In genomic region chr5:113503276-113503675, GRCm38 (mm10) we compare ENCODE assay signal across 8 mouse cellular contexts. TPM values are rescaled to one million over a fixed set of nuclear protein-coding genes. Genes with fewer than 3 reads are reported as not detected.
DNase-seq lines count a peak whose midpoint lies in the region; ATAC-seq lines count a peak whose summit lies in the region.

No protein-coding gene starts in this region.

- H3K4me3 ChIP-seq in embryonic facial prominence, embryonic 14.5 days (ENCODE audit: low read depth, low read length): no peak overlapping the region
- H3K4me3 ChIP-seq in limb, embryonic 10.5 days: 0 out of 2 replicates have a peak overlapping the region, but pooled peaks have one; percentile 8
- no peak overlapping the region for H3K4me3 ChIP-seq in kidney, embryonic 16.5 days (ENCODE audit: low read length)

- H3K9ac ChIP-seq in embryonic facial prominence, embryonic 14.5 days (ENCODE audit: low read depth, low read length): no peak overlapping the region
- H3K9ac ChIP-seq in kidney, embryonic 16.5 days (replicated peaks; ENCODE audit: low read length): no peak overlapping the region

- H3K27ac ChIP-seq in embryonic facial prominence, embryonic 14.5 days (replicated peaks; ENCODE audit: low read depth, low read length): no peak overlapping the region
- peak overlapping the region; percentile 61 for H3K27ac ChIP-seq in limb, embryonic 10.5 days
- H3K27ac ChIP-seq in kidney, embryonic 16.5 days (ENCODE audit: low read length): no peak overlapping the region

- H3K36me3 ChIP-seq in embryonic facial prominence, embryonic 14.5 days (ENCODE audit: control insufficient read depth, insufficient read depth, low read length): no peaks in the 10 kb centered on the region
- no peaks in the 10 kb centered on the region for H3K36me3 ChIP-seq in limb, embryonic 10.5 days
- no peaks in the 10 kb centered on the region for H3K36me3 ChIP-seq in kidney, embryonic 16.5 days (ENCODE audit: insufficient read depth, low read length)

- intact Hi-C loops in left cerebral cortex, postnatal 10 days (cut with DNase I): no loop called here

- no peaks in the 10 kb centered on the region for H3K27me3 ChIP-seq in embryonic facial prominence, embryonic 14.5 days (replicated peaks; ENCODE audit: control insufficient read depth, insufficient read depth, low read length)
- H3K27me3 ChIP-seq in limb, embryonic 10.5 days (ENCODE audit: low read depth, poor library complexity, severe bottlenecking): peaks cover 22% of the 10 kb centered on the region; the same call in 1 of the 2 replicates
- 0 out of 2 replicates have a peak, but pooled peaks cover 3% of the 10 kb centered on the region for H3K27me3 ChIP-seq in kidney, embryonic 16.5 days (ENCODE audit: insufficient read depth, low read length)

- DNase-seq in left cerebral cortex, adult 18-20 months (ENCODE audit: low spot score in 2 of 2): peak; percentile 27 to 46
- no peak for DNase-seq in left cerebral cortex, postnatal 10 days (ENCODE audit: extremely low spot score in 1 of 2, low spot score in 2 of 2)
- DNase-seq in embryonic facial prominence, embryonic 14.5 days (ENCODE audit: low spot score): peak; percentile 52
- peak; percentile 49 for DNase-seq in limb, embryonic 10.5 days (ENCODE audit: low spot score)
- DNase-seq in right cerebral cortex, postnatal 14 days: peak; percentile 35
- DNase-seq in urinary bladder, postnatal 10 days (ENCODE audit: low spot score): no peak
- no peak for DNase-seq in testis, postnatal 10 days (ENCODE audit: low spot score)

- H3K9me3 ChIP-seq in embryonic facial prominence, embryonic 14.5 days (ENCODE audit: control insufficient read depth, low read length): no peaks in the 10 kb centered on the region
- no peaks in the 10 kb centered on the region for H3K9me3 ChIP-seq in limb, embryonic 10.5 days (replicated peaks)
- no peaks in the 10 kb centered on the region for H3K9me3 ChIP-seq in kidney, embryonic 16.5 days (ENCODE audit: low read length)

- no peak overlapping the region for H3K4me2 ChIP-seq in embryonic facial prominence, embryonic 14.5 days (ENCODE audit: low read depth, low read length)
- no peak overlapping the region for H3K4me2 ChIP-seq in kidney, embryonic 16.5 days (replicated peaks; ENCODE audit: low read depth, low read length)

- H3K4me1 ChIP-seq in embryonic facial prominence, embryonic 14.5 days (ENCODE audit: control insufficient read depth, insufficient read depth, low read length): peaks cover 10% of the 10 kb centered on the region
- peaks cover 39% of the 10 kb centered on the region for H3K4me1 ChIP-seq in limb, embryonic 10.5 days
- peaks cover 9% of the 10 kb centered on the region; the same call in 1 of the 2 replicates for H3K4me1 ChIP-seq in kidney, embryonic 16.5 days (ENCODE audit: insufficient read depth, low read length)

- WGBS in embryonic facial prominence, embryonic 14.5 days: 9% methylated on average over 10 of the region's 10 CpGs
- WGBS in limb, embryonic 10.5 days: 15% methylated on average over 10 of the region's 10 CpGs
- 28% methylated on average over 10 of the region's 10 CpGs for WGBS in kidney, embryonic 16.5 days

- ATAC-seq in embryonic facial prominence, embryonic 14.5 days (ENCODE audit: low read depth): peak; percentile 18; the same call in 1 of the 2 replicates
- ATAC-seq in kidney, embryonic 16.5 days (ENCODE audit: low FRiP score, low TSS enrichment): no peak

RNA-seq across cellular contexts. Expression of gene Wscd2, which starts 13.1 kb away (rescaled TPM):
- total RNA-seq in left cerebral cortex, adult 18-20 months (2021): 10 to 100 TPM; 53.0 to 56.5 TPM
- total RNA-seq in left cerebral cortex, postnatal 10 days (2021): 10 to 100 TPM; 57.3 to 60.8 TPM
- 6.4 and 8.7 TPM in 2 replicates for polyA plus RNA-seq in embryonic facial prominence, embryonic 14.5 days (2014; fragmentation: Nextera tagmentation; extraction: Ambion mirVana)
- polyA plus RNA-seq in limb, embryonic 10.5 days (2016; fragmentation: Nextera tagmentation; extraction: Ambion mirVana): 1.5 and 2.0 TPM in 2 replicates
- polyA plus RNA-seq in kidney, embryonic 16.5 days (2015; fragmentation: Nextera tagmentation; extraction: Ambion mirVana): 3.0 and 3.2 TPM in 2 replicates

Comparison
In these comparisons a context has a peak if more than half of its experiments do, and no peak if none do; other contexts are left out.
1. DNase-seq: peak in left cerebral cortex, adult 18-20 months (2 of 2), embryonic facial prominence, embryonic 14.5 days (single experiment), limb, embryonic 10.5 days (single experiment) and right cerebral cortex, postnatal 14 days (single experiment); none in left cerebral cortex, postnatal 10 days (0 of 2), urinary bladder, postnatal 10 days (single experiment) and testis, postnatal 10 days (single experiment).